Mouse (Mus musculus): Measurements from ENCODE around the gene Klk1b22.
"Not testable (repeated sequence)": the region's sequence is repeated elsewhere in the genome, so short reads cannot be mapped to it uniquely, and the experiment has no call there.

Klk1b22 gene

DNA sequence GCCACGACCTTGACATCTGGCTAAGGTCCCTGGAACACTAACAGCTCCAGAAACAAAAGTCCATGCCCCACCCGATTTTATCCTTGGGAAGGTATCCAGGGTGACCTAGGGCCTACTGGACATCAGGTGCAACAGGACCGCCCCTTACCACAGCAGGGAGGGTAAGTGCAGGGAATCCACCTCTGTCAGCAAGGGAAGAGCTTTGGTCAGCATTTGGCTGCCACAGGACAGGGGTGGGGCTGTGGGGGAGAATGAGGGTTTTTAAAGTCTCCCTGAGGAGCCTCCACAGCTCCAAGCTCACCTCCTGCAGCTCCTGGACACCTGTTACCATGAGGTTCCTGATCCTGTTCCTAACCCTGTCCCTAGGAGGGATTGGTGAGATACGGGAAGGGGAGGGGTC, at the start of gene Klk1b22:
TSS of gene Klk1b22 (plus strand) at position 301 of the 400 bp plus-strand sequence.
- in situ Hi-C loops (cut with MboI, MseI), result no loop called here

DNA sequence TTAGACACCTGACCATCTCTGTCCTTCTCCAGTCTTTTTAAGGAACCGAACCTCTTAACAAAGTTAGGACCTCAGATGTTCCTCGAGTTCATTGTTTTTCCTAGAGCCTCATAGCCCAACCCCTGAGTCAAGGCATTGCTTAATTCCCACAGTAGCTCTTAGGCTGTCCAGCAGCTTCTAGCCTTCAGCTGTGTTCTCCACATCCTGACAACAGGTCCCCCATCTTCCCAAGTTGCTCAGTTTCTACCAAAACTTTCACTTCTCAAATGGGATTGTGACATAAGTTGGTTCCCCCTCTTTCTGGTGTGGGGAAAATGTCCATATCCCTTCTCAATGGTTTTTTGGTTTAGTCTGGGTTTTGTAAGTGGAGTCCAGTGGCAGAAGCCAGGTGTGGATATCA, 40.4 kb upstream of the Klk1b22 start:
- in situ Hi-C loops (cut with MboI, MseI), result no loop called here

DNA sequence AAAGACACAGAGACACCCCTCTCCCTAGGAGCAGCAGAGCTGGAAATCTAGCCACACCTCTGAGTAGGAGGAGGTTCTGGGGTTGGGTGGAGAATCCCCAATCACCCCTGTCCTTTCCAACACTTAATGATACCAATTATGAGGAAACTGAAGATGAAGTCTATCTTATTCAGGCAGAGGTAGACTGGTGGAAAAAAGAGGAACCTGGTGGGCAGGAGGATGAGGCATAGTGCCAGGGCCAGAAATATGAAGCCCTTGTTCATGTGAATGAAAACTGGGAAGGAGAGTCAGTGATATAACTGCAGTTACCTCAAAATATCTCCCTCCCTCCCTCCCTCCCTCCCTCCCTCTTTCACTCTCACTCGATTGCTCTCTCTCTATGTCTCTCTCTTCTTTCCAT, 34.8 kb upstream of the Klk1b22 start:
- in situ Hi-C loops (cut with MboI, MseI), result no loop called here

DNA sequence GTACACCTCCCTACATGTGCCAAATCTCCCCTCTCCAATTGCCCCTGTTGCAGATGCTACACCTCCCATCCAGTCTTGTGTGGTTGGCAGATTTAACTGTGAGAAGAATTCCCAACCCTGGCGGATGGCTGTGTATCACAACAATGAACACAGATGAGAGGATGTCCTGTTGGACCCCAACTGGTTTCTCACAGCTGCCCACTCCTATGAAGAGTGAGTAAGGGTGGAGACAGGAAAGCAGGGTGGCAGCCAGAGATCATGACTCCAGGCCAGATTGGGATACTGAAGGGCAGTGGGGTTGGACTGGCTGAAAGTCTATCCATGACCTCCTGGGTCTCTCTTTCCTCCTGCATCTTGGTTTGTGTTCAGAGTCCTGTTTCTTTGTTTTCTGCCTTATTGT, 16.4 kb upstream of the Klk1b22 start:
- in situ Hi-C loops (cut with MboI, MseI), result no loop called here

DNA sequence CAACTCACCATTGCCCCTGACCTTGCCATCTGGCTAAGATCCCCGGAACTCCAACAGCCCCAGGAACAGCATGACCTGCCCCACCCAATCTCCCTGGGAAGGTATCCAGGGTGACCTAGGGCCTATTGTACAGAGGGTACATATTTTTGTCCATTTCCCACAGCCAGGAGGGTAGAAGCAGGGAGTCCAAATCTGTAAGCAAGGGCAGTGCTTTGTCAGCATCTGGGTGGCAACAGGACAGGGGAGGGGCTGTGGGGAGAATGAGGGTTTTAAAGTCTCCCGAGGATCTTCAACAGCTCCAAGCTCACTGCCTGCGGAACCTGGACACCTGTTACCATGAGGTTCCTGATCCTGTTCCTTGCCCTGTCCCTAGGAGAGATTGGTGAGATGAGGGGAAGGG, 10.4 kb upstream of the Klk1b22 start, which contains the start of gene Klk1b21:
TSS of gene Klk1b21 (plus strand) at position 301 of the 400 bp plus-strand sequence.
- in situ Hi-C loops (cut with MboI, MseI), result not testable (repeated sequence)

DNA sequence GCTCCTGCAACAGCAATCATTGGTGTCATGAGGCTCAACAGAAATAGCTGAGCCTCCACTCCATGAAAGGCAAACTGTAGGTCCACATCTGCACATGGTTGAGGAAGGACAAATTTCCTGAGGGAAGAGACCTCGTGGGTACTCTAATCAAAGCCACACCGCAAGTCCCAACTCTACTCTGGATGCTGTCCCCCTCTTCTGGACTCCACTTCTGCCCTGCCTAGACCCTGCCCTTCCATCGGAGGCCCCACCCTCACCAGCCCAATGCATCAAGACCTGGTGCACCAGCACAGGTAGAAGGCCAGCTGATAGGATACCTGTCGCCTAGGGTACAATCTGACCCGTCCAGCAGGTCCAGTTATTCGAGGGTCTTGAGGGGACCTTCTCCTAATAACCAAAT, 11.0 kb downstream of the Klk1b22 start:
- in situ Hi-C loops (cut with MboI, MseI), result no loop called here

DNA sequence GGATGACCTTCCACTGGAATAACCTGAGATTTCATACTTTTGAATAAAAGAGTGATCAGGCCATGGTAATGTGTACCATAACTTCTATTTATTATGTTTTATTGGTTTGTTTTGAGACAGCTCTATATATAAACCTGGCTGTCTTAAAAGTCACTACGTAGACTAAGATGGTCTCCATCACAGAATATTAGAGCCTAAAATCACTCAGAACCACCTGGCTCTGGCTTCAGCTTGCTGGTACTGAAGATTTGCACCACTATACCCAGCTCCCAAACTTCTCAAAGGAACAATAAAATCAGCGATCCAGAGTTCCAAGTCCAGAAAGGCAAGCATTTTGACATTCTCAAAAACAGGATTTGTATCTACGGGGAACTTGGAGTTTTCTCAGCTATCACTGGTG, 24.0 kb downstream of the Klk1b22 start, which contains the start of gene Klk1b16:
TSS of gene Klk1b16 (plus strand) at position 301 of the 400 bp plus-strand sequence.
- in situ Hi-C loops (cut with MboI, MseI), result no loop called here

All from T-helper 2 cell (primary cell).